Mouse (Mus musculus): ENCODE measurements around the gene Ythdf2. TPM values are rescaled to one million over a fixed set of nuclear protein-coding genes. Genes with fewer than 3 reads are reported as not detected.

The Ythdf2 gene
- polyA plus RNA-seq, 1 experiment from 2014 or later, result 97.8 TPM

- no peak overlapping the region for H3K4me2 ChIP-seq (ENCODE audit: low read depth, low read length)
- no peak for ATAC-seq (ENCODE audit: low read depth)
- H3K4me1 ChIP-seq (replicated peaks; ENCODE audit: control insufficient read depth, insufficient read depth, low read length), result peaks cover 3% of the 10 kb centered on the region; the same call in 1 of the 2 replicates
- WGBS, result 40% methylated on average over 1 of the region's 1 CpGs
- no peaks in the 10 kb centered on the region for H3K27me3 ChIP-seq (ENCODE audit: control insufficient read depth, insufficient read depth, low read depth, low read length)
- H3K27ac ChIP-seq (ENCODE audit: low read length), result no peak overlapping the region
- no peak overlapping the region for H3K9ac ChIP-seq (ENCODE audit: low read length)
- no peaks in the 10 kb centered on the region for H3K9me3 ChIP-seq (ENCODE audit: control insufficient read depth, low read length)
- H3K36me3 ChIP-seq (ENCODE audit: control insufficient read depth, insufficient read depth, low read length), result no peaks in the 10 kb centered on the region
- no peak overlapping the region for H3K4me3 ChIP-seq (ENCODE audit: low read length)
These were observed 4.5 kb upstream of the Ythdf2 start for GRCm38 (mm10) chr4:132216602-132217001.

- Histone ChIP-seq H3K9ac (ENCODE audit: low read length) (no peak overlapping the region), H3K27me3 (ENCODE audit: control insufficient read depth, insufficient read depth, low read depth, low read length) (no peaks in the 10 kb centered on the region), H3K27ac (ENCODE audit: low read length) (no peak overlapping the region), H3K4me3 (ENCODE audit: low read length) (no peak overlapping the region), H3K9me3 (ENCODE audit: control insufficient read depth, low read length) (no peaks in the 10 kb centered on the region), H3K4me1 (replicated peaks; ENCODE audit: control insufficient read depth, insufficient read depth, low read length) (peaks cover 11% of the 10 kb centered on the region), H3K4me2 (ENCODE audit: low read depth, low read length) (no peak overlapping the region), H3K36me3 (ENCODE audit: control insufficient read depth, insufficient read depth, low read length) (no peaks in the 10 kb centered on the region)
- ATAC-seq (ENCODE audit: low read depth), result no peak
- 46% methylated on average over 4 of the region's 4 CpGs for WGBS
These were observed 2.7 kb upstream of the Ythdf2 start for GRCm38 (mm10) chr4:132214847-132215246.

- Histone ChIP-seq H3K4me3 (ENCODE audit: low read length) (peak overlapping the region; percentile 94), H3K9me3 (ENCODE audit: control insufficient read depth, low read length) (no peaks in the 10 kb centered on the region), H3K9ac (ENCODE audit: low read length) (peak overlapping the region; percentile 99), H3K4me2 (ENCODE audit: low read depth, low read length) (peak overlapping the region; percentile 56), H3K27me3 (ENCODE audit: control insufficient read depth, insufficient read depth, low read depth, low read length) (no peaks in the 10 kb centered on the region), H3K36me3 (ENCODE audit: control insufficient read depth, insufficient read depth, low read length) (peaks cover 7% of the 10 kb centered on the region), H3K4me1 (replicated peaks; ENCODE audit: control insufficient read depth, insufficient read depth, low read length) (peaks cover 13% of the 10 kb centered on the region), H3K27ac (ENCODE audit: low read length) (peak overlapping the region; percentile 85)
- WGBS, result under 1% methylated on average over 60 of the region's 89 CpGs
- peak; percentile 77 for ATAC-seq (ENCODE audit: low read depth)
These were observed 786 bp downstream of the Ythdf2 start for GRCm38 (mm10) chr4:132211091-132211942.

GRCm38 (mm10) chr4:132210325-132210724, 1.8 kb downstream of the Ythdf2 start:
- peaks cover 10% of the 10 kb centered on the region for H3K36me3 ChIP-seq (ENCODE audit: control insufficient read depth, insufficient read depth, low read length)
- H3K9ac ChIP-seq (ENCODE audit: low read length), result peak overlapping the region; percentile 99
- peaks cover 13% of the 10 kb centered on the region for H3K4me1 ChIP-seq (replicated peaks; ENCODE audit: control insufficient read depth, insufficient read depth, low read length)
- H3K4me3 ChIP-seq (ENCODE audit: low read length), result peak overlapping the region; percentile 94
- ATAC-seq (ENCODE audit: low read depth), result no peak
- H3K4me2 ChIP-seq (ENCODE audit: low read depth, low read length), result peak overlapping the region; percentile 56
- H3K27me3 ChIP-seq (ENCODE audit: control insufficient read depth, insufficient read depth, low read depth, low read length), result no peaks in the 10 kb centered on the region
- no peak overlapping the region for H3K27ac ChIP-seq (ENCODE audit: low read length)
- no peaks in the 10 kb centered on the region for H3K9me3 ChIP-seq (ENCODE audit: control insufficient read depth, low read length)
- WGBS, result 8% methylated on average over 2 of the region's 2 CpGs

- Histone ChIP-seq H3K4me1 (replicated peaks; ENCODE audit: control insufficient read depth, insufficient read depth, low read length) (peaks cover 13% of the 10 kb centered on the region), H3K36me3 (ENCODE audit: control insufficient read depth, insufficient read depth, low read length) (peaks cover 16% of the 10 kb centered on the region), H3K27ac (ENCODE audit: low read length) (no peak overlapping the region), H3K9ac (ENCODE audit: low read length) (no peak overlapping the region), H3K27me3 (ENCODE audit: control insufficient read depth, insufficient read depth, low read depth, low read length) (no peaks in the 10 kb centered on the region), H3K4me2 (ENCODE audit: low read depth, low read length) (no peak overlapping the region), H3K4me3 (ENCODE audit: low read length) (no peak overlapping the region), H3K9me3 (ENCODE audit: control insufficient read depth, low read length) (no peaks in the 10 kb centered on the region)
- 90% methylated on average over 2 of the region's 2 CpGs for WGBS
- no peak for ATAC-seq (ENCODE audit: low read depth)
These were observed 2.8 kb downstream of the Ythdf2 start for GRCm38 (mm10) chr4:132209299-132209698.

- H3K4me3 ChIP-seq (ENCODE audit: low read length), result no peak overlapping the region
- H3K27ac ChIP-seq (ENCODE audit: low read length), result no peak overlapping the region
- H3K9ac ChIP-seq (ENCODE audit: low read length), result no peak overlapping the region
- H3K27me3 ChIP-seq (ENCODE audit: control insufficient read depth, insufficient read depth, low read depth, low read length), result no peaks in the 10 kb centered on the region
- 79% methylated on average over 4 of the region's 4 CpGs for WGBS
- no peak overlapping the region for H3K4me2 ChIP-seq (ENCODE audit: low read depth, low read length)
- peaks cover 10% of the 10 kb centered on the region for H3K4me1 ChIP-seq (replicated peaks; ENCODE audit: control insufficient read depth, insufficient read depth, low read length)
- peaks cover 27% of the 10 kb centered on the region for H3K36me3 ChIP-seq (ENCODE audit: control insufficient read depth, insufficient read depth, low read length)
- no peak for ATAC-seq (ENCODE audit: low read depth)
- no peaks in the 10 kb centered on the region for H3K9me3 ChIP-seq (ENCODE audit: control insufficient read depth, low read length)
These were observed 4.8 kb downstream of the Ythdf2 start for GRCm38 (mm10) chr4:132207280-132207679.

- H3K4me2 ChIP-seq (ENCODE audit: low read depth, low read length), result no peak overlapping the region
- H3K36me3 ChIP-seq (ENCODE audit: control insufficient read depth, insufficient read depth, low read length), result peaks cover 16% of the 10 kb centered on the region
- H3K9me3 ChIP-seq (ENCODE audit: control insufficient read depth, low read length), result no peaks in the 10 kb centered on the region
- no peak overlapping the region for H3K4me3 ChIP-seq (ENCODE audit: low read length)
- peaks cover 9% of the 10 kb centered on the region for H3K4me1 ChIP-seq (replicated peaks; ENCODE audit: control insufficient read depth, insufficient read depth, low read length)
- H3K27me3 ChIP-seq (ENCODE audit: control insufficient read depth, insufficient read depth, low read depth, low read length), result no peaks in the 10 kb centered on the region
- ATAC-seq (ENCODE audit: low read depth), result no peak
- no peak overlapping the region for H3K27ac ChIP-seq (ENCODE audit: low read length)
- H3K9ac ChIP-seq (ENCODE audit: low read length), result no peak overlapping the region
These were observed 13.3 kb downstream of the Ythdf2 start for GRCm38 (mm10) chr4:132198771-132199170.

GRCm38 (mm10) chr4:132198285-132198712, 13.8 kb downstream of the Ythdf2 start:
- WGBS, result 39% methylated on average over 4 of the region's 4 CpGs
- Histone ChIP-seq H3K27me3 (ENCODE audit: control insufficient read depth, insufficient read depth, low read depth, low read length) (no peaks in the 10 kb centered on the region), H3K4me3 (ENCODE audit: low read length) (no peak overlapping the region), H3K4me2 (ENCODE audit: low read depth, low read length) (no peak overlapping the region), H3K36me3 (ENCODE audit: control insufficient read depth, insufficient read depth, low read length) (peaks cover 15% of the 10 kb centered on the region), H3K27ac (ENCODE audit: low read length) (no peak overlapping the region; the same call in 1 of the 2 replicates), H3K4me1 (replicated peaks; ENCODE audit: control insufficient read depth, insufficient read depth, low read length) (peaks cover 9% of the 10 kb centered on the region), H3K9ac (ENCODE audit: low read length) (no peak overlapping the region), H3K9me3 (ENCODE audit: control insufficient read depth, low read length) (no peaks in the 10 kb centered on the region)
- ATAC-seq (ENCODE audit: low read depth), result peak; percentile 52

- Histone ChIP-seq H3K9ac (ENCODE audit: low read length) (no peak overlapping the region), H3K4me2 (ENCODE audit: low read depth, low read length) (no peak overlapping the region), H3K4me3 (ENCODE audit: low read length) (no peak overlapping the region), H3K36me3 (ENCODE audit: control insufficient read depth, insufficient read depth, low read length) (peaks cover 12% of the 10 kb centered on the region), H3K4me1 (replicated peaks; ENCODE audit: control insufficient read depth, insufficient read depth, low read length) (peaks cover 9% of the 10 kb centered on the region), H3K9me3 (ENCODE audit: control insufficient read depth, low read length) (no peaks in the 10 kb centered on the region), H3K27ac (ENCODE audit: low read length) (no peak overlapping the region), H3K27me3 (ENCODE audit: control insufficient read depth, insufficient read depth, low read depth, low read length) (no peaks in the 10 kb centered on the region)
- no peak for ATAC-seq (ENCODE audit: low read depth)
- 63% methylated on average over 3 of the region's 3 CpGs for WGBS
These were observed 17.1 kb downstream of the Ythdf2 start for GRCm38 (mm10) chr4:132194975-132195374.
